Mouse (Mus musculus): ENCODE results near the gene Nostrin. TPM values are rescaled to one million over a fixed set of nuclear protein-coding genes. Genes with fewer than 3 reads are reported as not detected.
A peak's percentile ranks its signal among the peaks of the same experiment; 100 is the strongest.

Gene Nostrin
- polyA plus RNA-seq, 1 experiment from 2014 or later, result 19.5 TPM

DNA sequence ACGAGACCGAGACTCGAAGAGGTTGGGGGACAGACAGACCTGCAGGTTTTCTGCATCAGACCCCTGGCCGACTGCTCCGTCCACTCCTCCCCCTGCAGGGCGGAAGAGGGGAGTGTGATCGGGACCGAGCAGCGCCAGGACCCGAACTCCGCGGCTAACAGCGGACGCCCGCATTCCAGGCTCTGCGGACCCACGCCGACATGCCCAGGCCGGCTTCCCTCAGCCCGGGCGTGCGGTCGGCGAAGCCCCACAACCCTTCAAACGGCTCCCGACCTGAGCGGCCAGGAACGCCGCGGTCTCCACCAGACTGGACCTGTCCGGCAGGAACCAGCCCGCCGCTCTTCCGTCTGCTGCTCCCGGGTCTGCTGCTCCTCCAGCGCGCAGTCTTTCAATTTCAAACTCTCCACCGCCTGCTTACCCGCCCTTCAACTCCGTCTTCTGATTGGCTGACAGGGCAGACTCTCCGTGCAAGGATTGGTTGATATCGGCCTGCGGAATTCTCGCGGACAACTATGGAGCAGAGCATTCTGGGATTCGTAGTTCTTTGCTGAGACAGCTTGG lies 70.3 kb downstream of the Nostrin start, which contains the start of gene Spc25:
Gene Spc25 (minus strand): TSS at position 404 of the 561 bp plus-strand sequence.
- Histone ChIP-seq H3K4me2 (ENCODE audit: low read depth, low read length) (peak within 1 kb of the TSS; percentile 58), H3K36me3 (ENCODE audit: control insufficient read depth, insufficient read depth, low read length) (peaks cover 9% of the 10 kb centered on the region; the same call in 1 of the 2 replicates), H3K9ac (ENCODE audit: low read length) (peak within 1 kb of the TSS; percentile 91), H3K9me3 (ENCODE audit: control insufficient read depth, low read length) (no peaks in the 10 kb centered on the region), H3K27me3 (ENCODE audit: control insufficient read depth, insufficient read depth, low read depth, low read length) (no peaks in the 10 kb centered on the region), H3K4me1 (replicated peaks; ENCODE audit: control insufficient read depth, insufficient read depth, low read length) (peaks cover 9% of the 10 kb centered on the region), H3K27ac (ENCODE audit: low read length) (peak within 1 kb of the TSS; percentile 88), H3K4me3 (ENCODE audit: low read length) (peak within 1 kb of the TSS; percentile 92)
- under 1% methylated on average over 44 of the region's 46 CpGs for WGBS
- ATAC-seq (ENCODE audit: low read depth), result peak; percentile 99

DNA sequence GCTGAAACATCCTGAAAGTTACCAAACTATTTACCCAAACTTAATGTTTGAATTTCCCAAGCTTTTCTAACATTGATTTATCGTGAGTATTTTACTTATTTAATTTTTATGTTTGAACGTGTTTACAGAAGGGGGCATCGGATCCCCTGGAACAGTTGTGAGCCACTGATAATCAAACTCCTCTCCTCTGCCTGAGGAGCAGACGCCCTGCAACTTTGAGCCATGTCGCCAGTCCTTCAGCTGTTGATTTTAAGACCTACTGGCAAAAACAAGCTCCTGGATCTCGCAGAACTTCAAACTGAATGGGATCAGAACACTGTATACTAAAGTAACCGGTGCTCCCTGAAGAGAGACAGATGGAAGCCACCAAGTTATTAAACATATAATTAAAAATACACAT lies 70.9 kb downstream of the Nostrin start:
- Histone ChIP-seq H3K4me1 (replicated peaks; ENCODE audit: control insufficient read depth, insufficient read depth, low read length) (peaks cover 9% of the 10 kb centered on the region), H3K36me3 (ENCODE audit: control insufficient read depth, insufficient read depth, low read length) (peaks cover 6% of the 10 kb centered on the region; the same call in 1 of the 2 replicates), H3K9ac (ENCODE audit: low read length) (peak overlapping the region; percentile 47; the same call in 1 of the 2 replicates), H3K27ac (ENCODE audit: low read length) (no peak overlapping the region), H3K9me3 (ENCODE audit: control insufficient read depth, low read length) (no peaks in the 10 kb centered on the region), H3K27me3 (ENCODE audit: control insufficient read depth, insufficient read depth, low read depth, low read length) (no peaks in the 10 kb centered on the region), H3K4me3 (ENCODE audit: low read length) (peak overlapping the region; percentile 92), H3K4me2 (ENCODE audit: low read depth, low read length) (peak overlapping the region; percentile 48)
- ATAC-seq (ENCODE audit: low read depth), result peak; percentile 36; the same call in 1 of the 2 replicates
- WGBS, result 15% methylated on average over 7 of the region's 7 CpGs

DNA sequence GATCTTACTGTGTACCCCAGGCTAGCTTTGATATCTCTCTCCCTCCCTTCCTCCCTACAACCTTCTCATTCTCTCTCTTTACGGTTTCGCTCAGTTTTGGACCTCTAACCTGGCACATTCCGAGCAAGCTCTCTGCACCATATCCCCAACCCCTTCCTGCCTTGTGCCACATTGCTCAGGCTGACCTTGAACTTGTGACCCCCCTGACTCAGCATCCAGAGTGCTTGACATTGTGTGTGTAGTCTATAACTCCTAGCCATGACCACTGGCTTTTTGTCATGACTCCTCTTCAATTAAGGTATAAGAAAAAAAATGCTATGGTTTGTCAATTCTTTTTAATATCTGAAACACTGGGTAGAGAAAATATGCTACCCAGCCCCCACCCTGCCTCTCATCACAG lies 74.1 kb downstream of the Nostrin start:
- Histone ChIP-seq H3K4me3 (ENCODE audit: low read length) (no peak overlapping the region), H3K27ac (ENCODE audit: low read length) (no peak overlapping the region), H3K36me3 (ENCODE audit: control insufficient read depth, insufficient read depth, low read length) (no peaks in the 10 kb centered on the region), H3K9ac (ENCODE audit: low read length) (no peak overlapping the region), H3K9me3 (ENCODE audit: control insufficient read depth, low read length) (no peaks in the 10 kb centered on the region), H3K4me2 (ENCODE audit: low read depth, low read length) (no peak overlapping the region), H3K4me1 (replicated peaks; ENCODE audit: control insufficient read depth, insufficient read depth, low read length) (peaks cover 6% of the 10 kb centered on the region; the same call in 1 of the 2 replicates), H3K27me3 (ENCODE audit: control insufficient read depth, insufficient read depth, low read depth, low read length) (no peaks in the 10 kb centered on the region)
- ATAC-seq (ENCODE audit: low read depth), result no peak
- WGBS, result 76% methylated on average over 3 of the region's 3 CpGs

DNA sequence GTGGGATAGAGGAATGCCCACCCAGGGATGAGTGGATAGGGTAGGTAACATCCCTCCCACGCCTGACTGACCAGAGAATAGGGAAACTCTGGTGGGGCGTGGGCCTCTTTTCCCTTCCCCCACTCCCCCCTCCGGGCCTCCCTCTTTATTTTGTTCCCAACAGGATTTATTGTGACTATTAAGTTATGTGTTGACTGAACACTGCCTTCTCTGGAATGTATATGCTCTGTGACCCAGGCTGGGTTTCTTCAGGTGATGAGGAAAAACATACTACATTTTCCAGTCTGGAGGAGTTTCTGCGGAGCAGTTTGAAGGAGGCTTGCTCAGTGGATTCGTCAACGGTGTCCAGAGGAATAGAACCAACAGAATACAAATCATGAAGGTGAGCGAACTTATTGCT lies 75.2 kb downstream of the Nostrin start, which contains the start of gene G6pc2:
Gene G6pc2 (plus strand): TSS at position 301 of the 400 bp plus-strand sequence.
- WGBS, result 78% methylated on average over 7 of the region's 7 CpGs
- H3K27ac ChIP-seq (ENCODE audit: low read length), result no peak within 1 kb of the TSS
- H3K36me3 ChIP-seq (ENCODE audit: control insufficient read depth, insufficient read depth, low read length), result no peaks in the 10 kb centered on the region
- no peaks in the 10 kb centered on the region for H3K9me3 ChIP-seq (ENCODE audit: control insufficient read depth, low read length)
- H3K4me2 ChIP-seq (ENCODE audit: low read depth, low read length), result no peak within 1 kb of the TSS
- no peak within 1 kb of the TSS for H3K9ac ChIP-seq (ENCODE audit: low read length)
- H3K27me3 ChIP-seq (ENCODE audit: control insufficient read depth, insufficient read depth, low read depth, low read length), result no peaks in the 10 kb centered on the region
- H3K4me3 ChIP-seq (ENCODE audit: low read length), result no peak within 1 kb of the TSS
- H3K4me1 ChIP-seq (replicated peaks; ENCODE audit: control insufficient read depth, insufficient read depth, low read length), result peaks cover 3% of the 10 kb centered on the region; the same call in 1 of the 2 replicates
- no peak for ATAC-seq (ENCODE audit: low read depth)

DNA sequence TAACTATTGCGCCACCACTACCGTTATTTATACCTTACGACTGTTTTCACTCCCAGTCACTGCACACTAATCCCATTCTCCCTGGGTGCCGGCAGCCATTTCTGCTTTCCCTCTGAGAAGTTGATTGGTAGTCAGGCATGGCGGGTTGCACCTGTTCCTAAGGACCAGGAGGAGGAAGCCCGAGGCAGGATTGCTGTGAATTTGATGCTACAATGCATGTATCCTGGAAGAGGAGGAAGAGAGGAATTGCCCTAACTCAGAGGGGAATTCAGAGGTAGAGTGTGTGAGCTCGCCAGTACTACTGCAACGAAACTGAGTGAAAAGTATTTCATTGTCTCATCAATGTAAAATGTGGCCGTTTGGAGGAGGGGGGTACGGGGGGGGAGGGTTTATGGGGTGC lies 77.1 kb downstream of the Nostrin start:
- Histone ChIP-seq H3K9me3 (ENCODE audit: control insufficient read depth, low read length) (no peaks in the 10 kb centered on the region), H3K36me3 (ENCODE audit: control insufficient read depth, insufficient read depth, low read length) (no peaks in the 10 kb centered on the region), H3K27me3 (ENCODE audit: control insufficient read depth, insufficient read depth, low read depth, low read length) (no peaks in the 10 kb centered on the region), H3K4me1 (replicated peaks; ENCODE audit: control insufficient read depth, insufficient read depth, low read length) (no peaks in the 10 kb centered on the region), H3K4me2 (ENCODE audit: low read depth, low read length) (no peak overlapping the region), H3K27ac (ENCODE audit: low read length) (no peak overlapping the region), H3K9ac (ENCODE audit: low read length) (no peak overlapping the region), H3K4me3 (ENCODE audit: low read length) (no peak overlapping the region)
- 66% methylated on average over 10 of the region's 10 CpGs for WGBS
- no peak for ATAC-seq (ENCODE audit: low read depth)

DNA sequence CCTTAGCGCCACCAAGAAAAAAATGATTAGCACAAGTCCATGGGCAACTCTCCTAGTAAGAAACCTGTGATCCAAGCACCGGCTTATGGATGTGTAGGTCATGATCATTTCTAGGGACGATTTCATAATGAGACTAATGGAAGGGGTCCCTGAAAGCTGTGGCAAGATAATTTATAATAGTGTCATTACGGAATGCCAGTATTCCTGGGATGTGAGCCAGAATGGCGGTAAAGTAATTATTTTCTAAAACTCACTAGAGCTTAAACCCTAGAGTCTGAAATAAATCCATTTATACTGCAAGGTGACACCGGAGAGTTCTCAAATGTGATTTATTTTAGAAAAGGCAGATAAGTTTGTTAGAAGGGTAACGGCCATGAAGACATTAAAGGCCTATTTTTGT lies 79.6 kb downstream of the Nostrin start:
- no peak for ATAC-seq (ENCODE audit: low read depth)
- no peaks in the 10 kb centered on the region for H3K36me3 ChIP-seq (ENCODE audit: control insufficient read depth, insufficient read depth, low read length)
- H3K27me3 ChIP-seq (ENCODE audit: control insufficient read depth, insufficient read depth, low read depth, low read length), result no peaks in the 10 kb centered on the region
- H3K27ac ChIP-seq (ENCODE audit: low read length), result no peak overlapping the region
- no peak overlapping the region for H3K4me3 ChIP-seq (ENCODE audit: low read length)
- no peaks in the 10 kb centered on the region for H3K4me1 ChIP-seq (replicated peaks; ENCODE audit: control insufficient read depth, insufficient read depth, low read length)
- H3K9me3 ChIP-seq (ENCODE audit: control insufficient read depth, low read length), result no peaks in the 10 kb centered on the region
- no peak overlapping the region for H3K4me2 ChIP-seq (ENCODE audit: low read depth, low read length)
- WGBS, result 54% methylated on average over 7 of the region's 7 CpGs
- H3K9ac ChIP-seq (ENCODE audit: low read length), result no peak overlapping the region

DNA sequence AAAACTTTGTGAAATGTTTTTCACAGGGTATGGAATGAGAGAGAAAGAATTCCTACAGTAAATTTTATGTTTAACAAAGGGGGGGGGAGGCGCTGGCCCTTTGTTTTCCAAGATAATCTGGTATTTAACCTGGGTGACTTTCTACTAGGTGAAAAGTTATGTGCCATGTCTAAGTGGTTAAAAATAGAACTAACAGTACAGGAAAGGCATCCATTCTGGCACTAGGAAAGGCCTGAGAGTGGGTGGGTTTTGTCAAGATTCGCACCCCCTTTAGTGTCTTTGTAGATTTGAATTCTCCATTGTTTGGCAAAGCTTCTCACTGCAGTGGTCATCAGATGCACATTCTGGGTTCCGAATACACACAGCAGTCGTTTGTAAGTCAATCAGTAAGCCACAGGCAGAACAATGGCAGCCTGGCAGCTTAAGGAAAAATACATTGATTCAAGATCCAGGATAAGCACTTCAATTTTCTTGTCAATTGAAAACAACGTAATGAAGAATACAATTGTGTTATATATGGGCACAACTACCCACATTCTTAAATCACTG lies 86.3 kb downstream of the Nostrin start:
- Histone ChIP-seq H3K9ac (ENCODE audit: low read length) (no peak overlapping the region), H3K9me3 (ENCODE audit: control insufficient read depth, low read length) (no peaks in the 10 kb centered on the region), H3K36me3 (ENCODE audit: control insufficient read depth, insufficient read depth, low read length) (no peaks in the 10 kb centered on the region), H3K4me3 (ENCODE audit: low read length) (no peak overlapping the region), H3K27ac (ENCODE audit: low read length) (no peak overlapping the region), H3K4me1 (replicated peaks; ENCODE audit: control insufficient read depth, insufficient read depth, low read length) (no peaks in the 10 kb centered on the region), H3K4me2 (ENCODE audit: low read depth, low read length) (no peak overlapping the region), H3K27me3 (ENCODE audit: control insufficient read depth, insufficient read depth, low read depth, low read length) (no peaks in the 10 kb centered on the region)
- no peak for ATAC-seq (ENCODE audit: low read depth)
- WGBS, result 57% methylated on average over 5 of the region's 5 CpGs

DNA sequence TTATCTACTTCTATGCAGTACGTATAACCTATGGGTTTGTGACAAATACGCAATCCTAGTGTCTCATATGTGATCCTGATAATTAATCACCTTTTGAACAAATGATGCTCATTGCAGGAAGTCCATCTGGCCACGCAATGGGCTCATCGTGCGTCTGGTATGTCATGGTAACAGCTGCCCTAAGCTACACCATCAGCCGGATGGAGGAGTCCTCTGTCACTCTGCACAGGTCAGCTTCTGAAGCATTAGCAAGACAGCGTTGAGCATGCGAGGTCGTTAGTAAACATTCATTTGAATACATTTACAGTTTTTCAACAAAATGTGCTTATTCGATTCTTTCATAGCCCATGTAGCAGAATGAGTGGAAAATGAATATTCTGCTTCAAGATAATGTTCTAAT lies 87.2 kb downstream of the Nostrin start:
- Histone ChIP-seq H3K4me1 (replicated peaks; ENCODE audit: control insufficient read depth, insufficient read depth, low read length) (no peaks in the 10 kb centered on the region), H3K9ac (ENCODE audit: low read length) (no peak overlapping the region), H3K4me2 (ENCODE audit: low read depth, low read length) (no peak overlapping the region), H3K27me3 (ENCODE audit: control insufficient read depth, insufficient read depth, low read depth, low read length) (no peaks in the 10 kb centered on the region), H3K9me3 (ENCODE audit: control insufficient read depth, low read length) (no peaks in the 10 kb centered on the region), H3K4me3 (ENCODE audit: low read length) (no peak overlapping the region), H3K36me3 (ENCODE audit: control insufficient read depth, insufficient read depth, low read length) (no peaks in the 10 kb centered on the region), H3K27ac (ENCODE audit: low read length) (no peak overlapping the region)
- no peak for ATAC-seq (ENCODE audit: low read depth)
- WGBS, result 63% methylated on average over 10 of the region's 10 CpGs

DNA sequence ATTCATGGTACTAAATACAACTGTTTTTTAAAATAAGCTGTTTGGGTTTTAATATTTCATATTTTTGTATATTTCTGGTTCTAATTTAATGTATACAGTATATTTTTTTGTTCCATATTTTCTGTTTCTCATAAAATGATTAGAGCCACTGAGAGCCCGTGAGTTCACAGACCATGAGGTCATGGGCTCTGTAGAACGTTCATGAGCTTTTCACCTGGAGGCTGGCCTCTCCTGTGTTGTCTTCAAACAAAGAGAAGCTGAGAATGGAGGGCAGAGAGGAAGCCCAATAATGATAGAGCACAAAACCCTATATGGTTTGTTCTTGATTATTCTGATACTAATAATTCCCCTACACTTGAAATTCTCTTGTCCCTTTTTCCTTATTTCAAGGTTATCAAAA lies 89.1 kb downstream of the Nostrin start:
- Histone ChIP-seq H3K4me1 (replicated peaks; ENCODE audit: control insufficient read depth, insufficient read depth, low read length) (no peaks in the 10 kb centered on the region), H3K9ac (ENCODE audit: low read length) (no peak overlapping the region), H3K4me2 (ENCODE audit: low read depth, low read length) (no peak overlapping the region), H3K9me3 (ENCODE audit: control insufficient read depth, low read length) (no peaks in the 10 kb centered on the region), H3K27ac (ENCODE audit: low read length) (no peak overlapping the region), H3K36me3 (ENCODE audit: control insufficient read depth, insufficient read depth, low read length) (no peaks in the 10 kb centered on the region), H3K27me3 (ENCODE audit: control insufficient read depth, insufficient read depth, low read depth, low read length) (no peaks in the 10 kb centered on the region), H3K4me3 (ENCODE audit: low read length) (no peak overlapping the region)
- WGBS, result 37% methylated on average over 2 of the region's 2 CpGs
- no peak for ATAC-seq (ENCODE audit: low read depth)

All from lung, embryonic 16.5 days (tissue).